Mouse (Mus musculus) lung, embryonic 14.5 days (tissue): ENCODE results near the gene Pqlc2. TPM values are rescaled to one million over a fixed set of nuclear protein-coding genes. Genes with fewer than 3 reads are reported as not detected.

Source experiments
- ATAC-seq: fragments of 200-750 bp; cut with Nextera tagmentation; 2 replicates; pipeline ENCODE4 v1.8.0; 2017; ENCODE audit warnings: mild to moderate bottlenecking, moderate TSS enrichment, moderate library complexity; ENCODE audit not compliant: insufficient read depth
- DNase-seq: peaks from one replicate; pipeline ENCODE4 v3.0.0-alpha.2; 2015
- H3K27ac ChIP-seq: fragments of 300-500 bp; sonication (generic); 2 replicates; pipeline ENCODE4 v1.5.1; 2014; ENCODE audit warnings: low read depth, mild to moderate bottlenecking, moderate library complexity
- H3K27me3 ChIP-seq: fragments of 300-500 bp; sonication (generic); 2 replicates; pipeline ENCODE4 v1.6.1; 2014; ENCODE audit warnings: low read length, control low read depth; ENCODE audit not compliant: insufficient read depth
- H3K36me3 ChIP-seq: fragments of 300-500 bp; sonication (generic); 2 replicates; pipeline ENCODE4 v1.6.1; 2014; ENCODE audit warnings: control low read depth; ENCODE audit not compliant: insufficient read depth
- H3K4me1 ChIP-seq: fragments of 300-500 bp; sonication (generic); 2 replicates; pipeline ENCODE4 v1.6.1; 2014; ENCODE audit warnings: antibody characterized with exemption, control low read depth; ENCODE audit not compliant: insufficient read depth
- H3K4me2 ChIP-seq: fragments of 300-500 bp; sonication (generic); 2 replicates; pipeline ENCODE4 v1.6.1; 2014; ENCODE audit warnings: mild to moderate bottlenecking
- H3K4me3 ChIP-seq: fragments of 300-500 bp; sonication (generic); 2 replicates; pipeline ENCODE4 v1.5.1; 2014; ENCODE audit warnings: low read depth, low read length
- H3K9ac ChIP-seq: fragments of 300-500 bp; sonication (generic); 2 replicates; pipeline ENCODE4 v1.6.1; 2014
- H3K9me3 ChIP-seq: fragments of 300-500 bp; sonication (generic); 2 replicates; pipeline ENCODE4 v1.6.1; 2016; ENCODE audit warnings: low read depth, low read length, control low read depth
- CTCF ChIP-seq: IDR thresholded peaks from 2 replicates; pipeline ENCODE4 v1.5.1; 2016; ENCODE audit warnings: antibody characterized with exemption, low read depth
- WGBS: fragments of 180-500 bp; shearing (Covaris S2); extraction: QIAGEN DNeasy Blood & Tissue Kit; methylation state at CpG from one replicate; pipeline ENCODE4 v1.1.7; 2014; 5-methylcytosine and 5-hydroxymethylcytosine counted together
- polyA plus RNA-seq: library from polyadenylated mRNA; unstranded; fragments of >200 nt; fragmentation: Nextera tagmentation; extraction: Ambion mirVana; gene quantifications from 2 replicates; pipeline ENCODE4 v1.2.1, GENCODE M21; 2014

Pqlc2 gene
- polyA plus RNA-seq, 1 experiment from 2014 or later, result 10.5 TPM

DNA sequence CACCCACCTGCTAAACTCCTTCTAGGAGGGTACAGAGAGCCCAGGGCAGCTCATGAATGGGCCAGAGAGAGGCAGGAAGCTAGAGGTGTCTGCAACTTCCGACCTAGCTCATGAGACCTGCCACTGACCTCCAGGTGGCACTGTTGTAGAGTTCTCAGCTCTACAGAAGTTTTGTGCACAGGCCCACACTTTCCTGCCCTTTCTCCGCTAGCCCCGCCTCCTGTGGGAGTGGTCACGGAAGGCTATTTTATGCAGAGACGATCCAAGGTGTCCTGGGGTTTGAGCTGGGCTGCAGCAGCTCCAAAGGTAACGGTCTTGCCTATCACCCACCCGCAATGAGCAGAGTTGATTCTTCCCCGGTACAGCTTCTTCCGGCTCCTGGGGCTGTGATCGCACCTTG lies 20.1 kb upstream of the Pqlc2 start:
- H3K27me3 ChIP-seq, result no peaks in the 10 kb centered on the region
- H3K4me1 ChIP-seq, result no peaks in the 10 kb centered on the region
- no peaks in the 10 kb centered on the region for H3K9me3 ChIP-seq
- H3K4me3 ChIP-seq, result peak overlapping the region; percentile 16; the same call in 1 of the 2 replicates
- WGBS, result 8% methylated on average over 10 of the region's 10 CpGs
- DNase-seq (peak; percentile 89), ATAC-seq (peak; percentile 83)
- peak; percentile 76 for TF ChIP-seq CTCF
- H3K27ac ChIP-seq, result no peak overlapping the region
- no peak overlapping the region; the same call in 1 of the 2 replicates for H3K9ac ChIP-seq
- no peaks in the 10 kb centered on the region for H3K36me3 ChIP-seq
- H3K4me2 ChIP-seq, result peak overlapping the region; percentile 50

DNA sequence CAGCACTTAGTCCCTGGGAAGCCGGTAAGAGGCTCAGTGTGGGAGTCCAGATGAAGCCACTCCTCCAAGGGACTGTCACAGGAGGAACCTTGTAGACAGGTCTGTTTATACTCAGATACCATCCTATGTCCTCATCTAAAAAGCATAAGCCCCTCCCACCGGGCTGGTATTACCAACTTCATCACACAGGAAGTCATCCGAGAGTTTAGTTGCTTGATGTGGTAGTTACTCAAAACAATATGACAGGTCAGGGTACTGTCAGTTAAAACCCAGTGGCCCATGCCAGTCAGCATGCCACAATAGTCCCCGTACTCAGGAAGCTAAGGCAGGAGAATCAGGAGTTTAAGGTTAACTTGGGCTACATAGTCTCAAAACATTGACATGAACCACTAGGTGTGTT lies 9.2 kb upstream of the Pqlc2 start:
- ATAC-seq (no peak), DNase-seq (no peak)
- Histone ChIP-seq H3K36me3 (peaks cover 39% of the 10 kb centered on the region), H3K27me3 (no peaks in the 10 kb centered on the region), H3K9ac (no peak overlapping the region), H3K27ac (no peak overlapping the region), H3K4me3 (no peak overlapping the region), H3K4me2 (no peak overlapping the region), H3K9me3 (no peaks in the 10 kb centered on the region), H3K4me1 (no peaks in the 10 kb centered on the region)
- no peak for TF ChIP-seq CTCF
- WGBS, result 86% methylated on average over 4 of the region's 4 CpGs

DNA sequence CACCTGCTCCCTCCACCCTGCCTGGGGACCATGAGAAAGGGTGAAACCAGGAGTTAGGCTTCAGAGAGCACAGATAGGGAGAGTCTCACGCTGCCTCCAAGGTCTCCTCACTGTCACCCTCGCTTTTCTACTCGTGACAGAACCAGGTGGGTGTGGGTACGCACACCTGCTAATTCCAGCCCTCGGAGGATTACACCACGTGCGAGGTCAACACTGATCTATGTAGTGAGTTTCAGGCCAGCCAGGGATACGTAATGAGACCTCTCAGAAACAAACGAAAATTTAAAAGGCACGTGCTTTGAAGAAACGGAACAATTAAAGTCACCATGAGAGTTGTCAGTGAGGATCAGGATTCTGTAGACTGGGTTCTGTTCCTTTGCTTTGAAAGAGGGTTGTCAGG lies 7.9 kb upstream of the Pqlc2 start:
- TF ChIP-seq CTCF, result no peak
- Histone ChIP-seq H3K36me3 (peaks cover 41% of the 10 kb centered on the region), H3K4me1 (no peaks in the 10 kb centered on the region), H3K4me2 (no peak overlapping the region), H3K9ac (no peak overlapping the region), H3K9me3 (no peaks in the 10 kb centered on the region), H3K27me3 (no peaks in the 10 kb centered on the region), H3K27ac (no peak overlapping the region), H3K4me3 (no peak overlapping the region)
- DNase-seq (no peak), ATAC-seq (no peak)
- WGBS, result 88% methylated on average over 11 of the region's 11 CpGs

DNA sequence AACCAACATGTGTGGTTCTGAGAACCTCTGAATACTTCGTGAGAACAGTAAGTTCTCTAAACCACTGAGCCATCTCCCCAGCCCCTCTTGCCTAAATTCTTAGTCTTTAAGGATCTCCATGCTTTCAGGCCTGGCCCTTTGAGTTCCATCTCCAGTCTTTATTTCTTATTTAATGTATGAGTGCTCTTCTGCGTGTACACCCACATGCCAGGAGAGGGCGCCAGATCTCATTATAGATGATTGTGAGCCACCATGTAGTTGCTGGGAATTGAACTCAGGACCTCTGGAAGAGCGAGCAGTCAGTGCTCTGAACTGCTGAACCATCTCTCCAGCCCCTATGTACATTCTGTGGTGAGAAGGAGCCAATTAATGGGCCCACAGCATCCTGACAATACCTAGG lies 2.1 kb upstream of the Pqlc2 start:
- no peak overlapping the region for H3K4me3 ChIP-seq
- no peak for ATAC-seq
- no peaks in the 10 kb centered on the region for H3K9me3 ChIP-seq
- peaks cover 26% of the 10 kb centered on the region; the same call in 1 of the 2 replicates for H3K36me3 ChIP-seq
- H3K4me1 ChIP-seq, result no peaks in the 10 kb centered on the region
- H3K4me2 ChIP-seq, result 0 out of 2 replicates have a peak overlapping the region, but pooled peaks have one; percentile 97
- WGBS, result 56% methylated on average over 4 of the region's 4 CpGs
- H3K27ac ChIP-seq, result no peak overlapping the region
- H3K9ac ChIP-seq, result no peak overlapping the region
- DNase-seq, result peak; percentile 63
- TF ChIP-seq CTCF, result peak; percentile 59
- no peaks in the 10 kb centered on the region for H3K27me3 ChIP-seq

DNA sequence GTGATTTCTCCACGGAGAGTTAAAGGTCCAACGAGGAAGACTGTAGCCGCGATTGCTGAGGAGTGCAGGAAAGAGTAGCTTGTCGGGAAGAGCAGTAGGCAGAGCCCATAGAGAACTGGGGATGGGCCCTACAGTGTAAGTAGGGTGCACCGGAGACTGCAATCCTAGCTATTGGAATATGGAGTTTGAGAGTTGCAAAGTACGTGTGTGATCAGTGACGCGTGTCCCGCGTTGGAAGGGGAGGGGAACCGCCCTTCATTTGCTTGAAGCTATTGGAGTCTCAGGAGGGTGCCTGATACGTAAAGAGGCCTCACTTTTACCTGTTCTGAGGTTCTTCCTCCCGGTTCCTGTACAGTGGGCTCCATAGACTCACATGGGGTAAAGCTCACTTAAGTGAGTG lies 1.2 kb upstream of the Pqlc2 start:
- Histone ChIP-seq H3K9me3 (no peaks in the 10 kb centered on the region), H3K9ac (peak overlapping the region; percentile 83), H3K36me3 (peaks cover 18% of the 10 kb centered on the region; the same call in 1 of the 2 replicates), H3K4me2 (peak overlapping the region; percentile 97), H3K27me3 (no peaks in the 10 kb centered on the region), H3K4me1 (no peaks in the 10 kb centered on the region), H3K27ac (no peak overlapping the region), H3K4me3 (peak overlapping the region; percentile 93)
- 20% methylated on average over 14 of the region's 14 CpGs for WGBS
- DNase-seq (no peak), ATAC-seq (no peak)
- TF ChIP-seq CTCF, result no peak

DNA sequence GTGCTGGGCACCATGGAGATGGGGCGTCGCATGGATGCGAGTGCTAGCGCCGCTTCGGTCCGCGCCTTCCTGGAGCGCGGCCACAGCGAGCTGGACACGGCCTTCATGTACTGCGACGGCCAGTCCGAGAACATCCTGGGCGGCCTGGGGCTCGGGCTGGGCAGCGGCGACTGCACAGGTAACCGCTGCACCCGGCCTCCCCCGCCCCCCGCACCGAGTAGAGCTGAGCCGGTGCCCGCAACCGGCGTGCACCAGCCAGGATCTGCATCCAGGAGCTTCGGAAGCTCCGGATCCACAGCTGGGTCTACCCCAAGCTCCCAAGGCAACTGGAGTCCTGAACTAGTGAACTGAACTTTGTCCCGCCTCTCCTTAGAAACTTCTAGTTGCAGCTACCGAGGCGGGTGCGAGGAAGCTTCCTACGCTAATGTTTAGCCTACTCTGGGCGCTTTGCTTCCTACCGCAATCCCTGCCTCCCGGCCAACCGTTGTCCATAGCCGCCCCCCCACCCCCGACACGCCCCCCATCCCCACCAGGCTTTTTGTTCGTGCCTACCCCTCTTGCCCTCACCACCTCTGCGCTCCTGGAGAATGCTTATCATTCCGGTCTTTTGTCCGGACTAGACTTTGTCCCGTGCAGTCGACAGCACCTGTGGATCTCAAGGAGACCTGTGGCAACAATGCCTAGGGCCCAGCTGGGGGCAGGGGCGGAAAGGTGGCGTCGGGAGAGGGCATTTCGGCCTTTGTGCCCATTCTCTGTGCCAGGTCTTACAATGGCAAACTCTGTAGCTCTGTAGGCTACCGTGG lies 592 bp upstream of the Pqlc2 start:
- H3K9ac ChIP-seq, result peak overlapping the region; percentile 83
- ATAC-seq, result peak; percentile 82
- H3K9me3 ChIP-seq, result no peaks in the 10 kb centered on the region
- DNase-seq, result peak; percentile 35
- peaks cover 14% of the 10 kb centered on the region; the same call in 1 of the 2 replicates for H3K36me3 ChIP-seq
- peak overlapping the region; percentile 97 for H3K4me2 ChIP-seq
- peak overlapping the region; percentile 93 for H3K4me3 ChIP-seq
- H3K27ac ChIP-seq, result peak overlapping the region; percentile 73
- H3K4me1 ChIP-seq, result no peaks in the 10 kb centered on the region
- WGBS, result under 1% methylated on average over 53 of the region's 53 CpGs
- no peak for TF ChIP-seq CTCF
- no peaks in the 10 kb centered on the region for H3K27me3 ChIP-seq

DNA sequence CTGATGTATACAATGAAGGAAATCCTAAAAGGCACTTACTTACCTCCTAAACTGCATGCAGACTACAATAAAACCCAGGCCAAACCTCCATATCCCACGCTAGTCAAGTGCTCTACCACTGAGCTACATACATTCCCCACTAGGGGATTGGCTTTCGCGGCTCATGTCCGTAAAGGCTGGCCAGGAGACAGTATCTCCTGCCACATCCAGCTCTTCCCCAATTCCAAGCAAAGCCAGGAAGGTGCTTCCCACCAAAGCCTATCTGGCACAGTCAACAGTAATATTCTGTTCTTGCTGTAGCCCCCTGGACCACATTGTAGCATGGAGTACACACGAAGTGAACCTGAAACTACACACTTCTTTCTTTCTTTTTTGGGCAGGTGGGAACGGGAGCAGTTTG lies 857 bp downstream of the Pqlc2 start:
- 18% methylated on average over 6 of the region's 6 CpGs for WGBS
- no peaks in the 10 kb centered on the region for H3K27me3 ChIP-seq

More for the DNA sequence above, 857 bp downstream of the Pqlc2 start:
- Histone ChIP-seq H3K9me3 (no peaks in the 10 kb centered on the region), H3K4me2 (peak overlapping the region; percentile 97), H3K27ac (no peak overlapping the region), H3K36me3 (peaks cover 2% of the 10 kb centered on the region; the same call in 1 of the 2 replicates), H3K4me1 (no peaks in the 10 kb centered on the region), H3K9ac (peak overlapping the region; percentile 83), H3K4me3 (peak overlapping the region; percentile 93)
- no peak for ATAC-seq
- DNase-seq, result no peak
- peak; percentile 53 for TF ChIP-seq CTCF
